Mouse (Mus musculus) myocyte (in vitro differentiated cells): Measurements from ENCODE around the gene Kif5c.

ENCODE experiments used
- CEBPB ChIP-seq: IDR thresholded peaks from 2 replicates; pipeline ENCODE4 v1.6.1; 2011; ENCODE audit warnings: mild to moderate bottlenecking, moderate library complexity; ENCODE audit not compliant: poor library complexity, insufficient read depth, severe bottlenecking
- MAX ChIP-seq: IDR thresholded peaks from one replicate; pipeline ENCODE4 v1.6.1; 2011; ENCODE audit warnings: low read depth, mild to moderate bottlenecking, control low read depth
- MYOD1 ChIP-seq, 3 experiments: IDR thresholded peaks; one replicate each; pipeline ENCODE4 v1.6.1; 2011; ENCODE audit warnings: control low read depth in 2 of 3, low read depth in 2 of 3, mild to moderate bottlenecking in 2 of 3, moderate library complexity in 1 of 3; ENCODE audit not compliant: insufficient read length in 2 of 3, control insufficient read depth in 1 of 3
- MYOG ChIP-seq, 3 experiments: IDR thresholded peaks; one replicate each; pipeline ENCODE4 v1.6.1; 2011; ENCODE audit warnings: control low read depth in 2 of 3, low read depth in 2 of 3, mild to moderate bottlenecking in 2 of 3; ENCODE audit not compliant: insufficient read length in 2 of 3, control insufficient read depth in 1 of 3, insufficient read depth in 1 of 3
- POLR2A ChIP-seq: IDR thresholded peaks from one replicate; pipeline ENCODE4 v1.6.1; 2011; ENCODE audit warnings: low read depth, mild to moderate bottlenecking, control low read depth, moderate library complexity; ENCODE audit not compliant: insufficient read length
- POLR2AphosphoS2 ChIP-seq: IDR thresholded peaks from one replicate; pipeline ENCODE4 v1.6.1; 2011; ENCODE audit warnings: low read depth, control low read depth; ENCODE audit not compliant: insufficient read length
- USF1 ChIP-seq: IDR thresholded peaks from one replicate; pipeline ENCODE4 v1.6.1; 2011; ENCODE audit warnings: low read depth, mild to moderate bottlenecking, control low read depth, moderate library complexity

DNA sequence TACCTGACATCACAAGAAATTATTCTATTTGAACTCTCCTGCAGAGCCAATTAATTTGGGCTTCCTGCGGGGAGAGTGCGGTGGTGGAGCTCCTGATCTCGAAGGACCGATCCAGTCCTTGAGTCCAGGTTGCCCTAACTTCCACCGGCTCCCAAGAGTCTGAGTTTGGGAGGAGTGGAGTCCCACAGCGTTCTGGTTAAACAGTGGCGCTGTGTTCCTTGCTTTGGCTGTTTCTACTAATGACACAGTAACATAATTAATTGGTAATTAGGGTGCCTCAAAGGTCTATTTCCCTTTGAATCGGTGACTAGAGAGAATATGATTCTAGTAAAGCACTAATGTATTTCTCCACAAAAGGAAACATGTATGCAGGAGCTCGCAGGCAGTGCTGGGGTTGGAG lies 103.2 kb downstream of the Kif5c start:
- no peak for TF ChIP-seq CEBPB
- no peak for TF ChIP-seq POLR2A
- no peak for TF ChIP-seq USF1
- TF ChIP-seq MYOD1 (IDR thresholded peaks at IDR 0.05; ENCODE audit: control insufficient read depth in 1 of 3, insufficient read length in 2 of 3, low read depth in 2 of 3) = no peak
- TF ChIP-seq MYOG (IDR thresholded peaks at IDR 0.05; ENCODE audit: control insufficient read depth in 1 of 3, insufficient read depth in 1 of 3, insufficient read length in 2 of 3, low read depth in 2 of 3) = no peak
- TF ChIP-seq MAX = no peak
- no peak for TF ChIP-seq POLR2AphosphoS2
